Comparison of ENCODE assay signal across 10 mouse cellular contexts in genomic region chr13:91697011-91697410, GRCm38 (mm10). TPM values are rescaled to one million over a fixed set of nuclear protein-coding genes. Genes with fewer than 3 reads are reported as not detected.
DNase-seq lines count a peak whose midpoint lies in the region; ATAC-seq and TF ChIP-seq lines count a peak whose summit lies in the region.
"Had no signal": no experiment of that assay in that cellular context is flagged by ENCODE, and none has a peak within 500 bp of the region (broad histone marks: within the 10 kb centered on the region; RNA-seq: fewer than 3 reads in every experiment).

No protein-coding gene starts in this region.

- H3K9me3 ChIP-seq in CH12.LX (replicated peaks; ENCODE audit: low read length), result no peaks in the 10 kb centered on the region

- no peak overlapping the region for H3K4me3 ChIP-seq in CH12.LX (replicated peaks in 1 of 3; ENCODE audit: low read depth in 2 of 3, low read length in 2 of 3, poor library complexity in 1 of 3)
- H3K4me3 ChIP-seq: erythroblast, embryonic 14.5 days had no signal

- H3K4me1 ChIP-seq in CH12.LX (ENCODE audit: control insufficient read depth in 1 of 2, insufficient read depth in 2 of 2), result peaks cover 3 to 28% of the 10 kb centered on the region in 2 experiments; a peak in 3 of 4 replicates

- no peak for TF ChIP-seq POLR2A in CH12.LX (IDR thresholded peaks at IDR 0.05; ENCODE audit: low read depth, low read length)

- no peak for TF ChIP-seq EP300 in CH12.LX (IDR thresholded peaks at IDR 0.05; ENCODE audit: low read length)

- intact Hi-C loops in left cerebral cortex, postnatal 25 days (cut with DNase I), result loop anchor here (5.0 to 10.0 kb wide), 2 partner anchors 110 to 732 kb away; partner anchors contain the start of gene Zcchc9

- H3K9ac ChIP-seq in CH12.LX (ENCODE audit: insufficient read depth, low read depth), result no peak overlapping the region

- in situ Hi-C loops in CH12.LX (cut with MboI; ENCODE audit: low pct_ligation_motif_present, low pct_unique_long_range_greater_than_20kb, low sequenced_read_pairs), result no loop called here

- H3K79me2 ChIP-seq in CH12.LX (replicated peaks; ENCODE audit: control insufficient read depth, extremely low read depth, insufficient read depth, poor library complexity, severe bottlenecking), result no peaks in the 10 kb centered on the region

- H3K27me3 ChIP-seq in CH12.LX (replicated peaks), result no peaks in the 10 kb centered on the region

- no peak overlapping the region for H3K27ac ChIP-seq in CH12.LX (ENCODE audit: insufficient read depth, low read depth)
- H3K27ac ChIP-seq: macrophage had no signal

- DNase-seq in layer of hippocampus, adult 11-12 months (ENCODE audit: low spot score), result peak; percentile 59
- no peak for DNase-seq in layer of hippocampus, adult 8-10 months (ENCODE audit: low spot score in 2 of 2)
- DNase-seq in CH12.LX (ENCODE audit: extremely low read depth), result peak; percentile 76
- peak; percentile 37 for DNase-seq in brain, embryonic 18.5 days (ENCODE audit: low read depth, low spot score)
- DNase-seq in gonadal fat pad, adult 2 months (ENCODE audit: low read depth), result peak; percentile 16
- DNase-seq in left cerebral cortex, postnatal 25 days (ENCODE audit: low spot score in 2 of 2), result peak; percentile 42 to 66
- no peak for DNase-seq in urinary bladder, postnatal 14 days (ENCODE audit: low spot score)

- H3K4me2 ChIP-seq in CH12.LX (ENCODE audit: insufficient read depth, low read depth, poor library complexity, severe bottlenecking), result no peak overlapping the region

- peak; percentile 98 for TF ChIP-seq RAD21 in CH12.LX (IDR thresholded peaks at IDR 0.05; ENCODE audit: low read depth, low read length)

- peak; percentile 51; the same call in 1 of the 2 replicates for ATAC-seq in neutrophil, adult 5-6 weeks (ENCODE audit: extremely low read depth, insufficient number of reproducible peaks, low FRiP score, poor library complexity, severe bottlenecking)

- dilution Hi-C loops in CH12.LX (cut with MboI; ENCODE audit: extremely low pct_ligation_motif_present, extremely low pct_unique_long_range_greater_than_20kb, low sequenced_read_pairs), result no loop called here

- TF ChIP-seq CTCF in CH12.LX (conservative IDR thresholded peaks at IDR 0.05 in 1 of 2, IDR thresholded peaks at IDR 0.05 in 1 of 2; ENCODE audit: low read depth in 2 of 2, low read length in 2 of 2), result peak; percentile 65 to 92

- H3K36me3 ChIP-seq in CH12.LX (replicated peaks in 1 of 2; ENCODE audit: control insufficient read depth in 1 of 2, insufficient read depth in 1 of 2, low read length in 1 of 2), result no peaks in the 10 kb centered on the region

TF ChIP-seq in CH12.LX, 34 proteins besides CTCF, POLR2A, EP300 and RAD21:
- TF ChIP-seq RCOR1 (conservative IDR thresholded peaks at IDR 0.05; ENCODE audit: low read depth, low read length), result no peak
- TF ChIP-seq ZC3H11A (IDR thresholded peaks at IDR 0.05; ENCODE audit: low read depth, low read length), result peak; percentile 41; the same call in 1 of the 2 replicates
- TF ChIP-seq JUND (conservative IDR thresholded peaks at IDR 0.05; ENCODE audit: low read depth, low read length), result 0 out of 2 replicates have a peak, but pooled peaks have one; percentile 9
- peak; percentile 87 for TF ChIP-seq SMC3 (IDR thresholded peaks at IDR 0.05; ENCODE audit: low read depth, low read length)
- no peak for TF ChIP-seq E2F4 (IDR thresholded peaks at IDR 0.05; ENCODE audit: insufficient replicate concordance, low read depth, low read length)
TF ChIP-seq in CH12.LX: peak in this region for 3.

RNA-seq across cellular contexts. Expression of gene Acot12, which starts 44.3 kb away (rescaled TPM):
- total RNA-seq in layer of hippocampus, adult 8-10 months (2022), result 1 to 10 TPM in 1 of 4 experiments, under 1 TPM in 2, not detected in 1; 0.49 to 1.0 (median 0.52) TPM
- 0.55 and 0.97 TPM in 2 replicates for total RNA-seq in CH12.LX (2012; rRNA removed)
- total RNA-seq in CH12.LX (2014; rRNA removed), result 0.90 and 1.6 TPM in 2 replicates
- polyA plus RNA-seq in CH12.LX (2012; ENCODE audit: insufficient read length, low read depth), result 0.83 and 0.96 TPM in 2 replicates
- polyA plus RNA-seq in gonadal fat pad, adult 2 months (2012; rRNA removed), result 0.08 and 0.19 TPM in 2 replicates
- total RNA-seq in left cerebral cortex, postnatal 25 days (2021), result under 1 TPM; 0.11 to 0.14 TPM
- not detected in 2 replicates for total RNA-seq in neutrophil, adult 5-6 weeks (2017)
- polyA plus RNA-seq: erythroblast, embryonic 14.5 days; macrophage had no signal

Comparison
In these comparisons a context has a peak if more than half of its experiments do, and no peak if none do; other contexts are left out.
1. DNase-seq: peak in layer of hippocampus, adult 11-12 months (single experiment), CH12.LX (single experiment), brain, embryonic 18.5 days (single experiment), gonadal fat pad, adult 2 months (single experiment) and left cerebral cortex, postnatal 25 days (2 of 2); none in layer of hippocampus, adult 8-10 months (0 of 2) and urinary bladder, postnatal 14 days (single experiment).